ENCODE assay signal across 8 mouse cellular contexts in genomic region chr2:128698140-128698692, GRCm38 (mm10). TPM values are rescaled to one million over a fixed set of nuclear protein-coding genes. Genes with fewer than 3 reads are reported as not detected.
DNase-seq lines count a peak whose midpoint lies in the region; ATAC-seq lines count a peak whose summit lies in the region.

No protein-coding gene starts in this region.

- H3K4me1 ChIP-seq in hindbrain, embryonic 14.5 days (replicated peaks; ENCODE audit: control insufficient read depth, insufficient read depth, low read length) = peaks cover 13% of the 10 kb centered on the region; the same call in 1 of the 2 replicates

- ATAC-seq in hindbrain, embryonic 14.5 days (ENCODE audit: low FRiP score) = peak; percentile 90

- peak overlapping the region; percentile 39 for H3K4me3 ChIP-seq in hindbrain, embryonic 14.5 days (replicated peaks; ENCODE audit: low read length)

- peak; percentile 35 for DNase-seq in T-cell, adult 2 months (ENCODE audit: low spot score)
- DNase-seq in cerebellum, postnatal 14 days = peak; percentile 77 to 82
- DNase-seq in frontal cortex, postnatal 36 days (ENCODE audit: low spot score in 2 of 2) = peak; percentile 61 to 81
- peak; percentile 75 for DNase-seq in hindbrain, embryonic 14.5 days (ENCODE audit: low spot score)
- DNase-seq in layer of hippocampus, postnatal 25 days (ENCODE audit: extremely low spot score in 1 of 2, low spot score in 1 of 2) = peak; percentile 50 to 72
- DNase-seq in lung, postnatal 10 days = peak; percentile 94
- DNase-seq in ovary, postnatal 36 days (ENCODE audit: low spot score) = peak; percentile 87
- peak; percentile 32 to 34 for DNase-seq in thymus, postnatal 36 days

- peak overlapping the region; percentile 81 for H3K4me2 ChIP-seq in hindbrain, embryonic 14.5 days (replicated peaks)

- no peaks in the 10 kb centered on the region for H3K9me3 ChIP-seq in hindbrain, embryonic 14.5 days (ENCODE audit: control insufficient read depth, low read length)

- no peaks in the 10 kb centered on the region for H3K36me3 ChIP-seq in hindbrain, embryonic 14.5 days (replicated peaks; ENCODE audit: control insufficient read depth, insufficient read depth)

- WGBS in hindbrain, embryonic 14.5 days = under 1% methylated on average over 14 of the region's 14 CpGs

- H3K27ac ChIP-seq in hindbrain, embryonic 14.5 days = peak overlapping the region; percentile 34; the same call in 1 of the 2 replicates

- peak overlapping the region; percentile 43 for H3K9ac ChIP-seq in hindbrain, embryonic 14.5 days

- H3K27me3 ChIP-seq in hindbrain, embryonic 14.5 days (ENCODE audit: control insufficient read depth, insufficient read depth, low read length) = peaks cover 13% of the 10 kb centered on the region

RNA-seq across cellular contexts. Expression of gene Mertk, which starts 0.5 kb away (rescaled TPM):
- 2.2 and 2.6 TPM in 2 replicates for polyA plus RNA-seq in hindbrain, embryonic 14.5 days (2014; fragmentation: Nextera tagmentation; extraction: Ambion mirVana)
- total RNA-seq in layer of hippocampus, postnatal 25 days (2021) = 10 to 100 TPM; 24.1 to 33.5 TPM

RNA-seq across cellular contexts. Expression of gene Anapc1, which starts 11.0 kb away (rescaled TPM):
- polyA plus RNA-seq in hindbrain, embryonic 14.5 days (2014; fragmentation: Nextera tagmentation; extraction: Ambion mirVana) = 55.7 and 55.8 TPM in 2 replicates
- total RNA-seq in layer of hippocampus, postnatal 25 days (2021) = 10 to 100 TPM; 60.3 to 73.0 TPM

Comparison
In these comparisons a context has a peak if more than half of its experiments do, and no peak if none do; other contexts are left out.
1. Peak in every context shown above with its lines: DNase-seq, ATAC-seq, H3K4me3 ChIP-seq and H3K27ac ChIP-seq.
2. DNase-seq: peak in every context shown above with its lines; median percentile 94 in lung, postnatal 10 days; 87 in ovary, postnatal 36 days; 80 in cerebellum, postnatal 14 days; 75 in hindbrain, embryonic 14.5 days; 71 in frontal cortex, postnatal 36 days; 61 in layer of hippocampus, postnatal 25 days; 35 in T-cell, adult 2 months; 33 in thymus, postnatal 36 days.